In genomic region chr5:115758431-115759180, GRCm38 (mm10) we compare ENCODE assay signal across 14 mouse cellular contexts. TPM values are rescaled to one million over a fixed set of nuclear protein-coding genes. Genes with fewer than 3 reads are reported as not detected.
DNase-seq lines count a peak whose midpoint lies in the region; ATAC-seq and TF ChIP-seq lines count a peak whose summit lies in the region.
"Had no signal": no experiment of that assay in that cellular context is flagged by ENCODE, and none has a peak within 500 bp of the region (broad histone marks: within the 10 kb centered on the region; RNA-seq: fewer than 3 reads in every experiment).

No protein-coding gene starts in this region.

- 41% methylated on average over 10 of the region's 10 CpGs for WGBS in liver, postnatal 0 days (ENCODE audit: insufficient replicate concordance)
- 47% methylated on average over 10 of the region's 10 CpGs for WGBS in liver, embryonic 11.5 days
- 53% methylated on average over 10 of the region's 10 CpGs for WGBS in embryonic facial prominence, embryonic 11.5 days
- WGBS in forebrain, embryonic 11.5 days, result 58% methylated on average over 10 of the region's 10 CpGs

- peak; percentile 17 for DNase-seq in liver, postnatal 0 days
- no peak for DNase-seq in liver, embryonic 11.5 days (ENCODE audit: low spot score)
- DNase-seq in adipocyte (ENCODE audit: low spot score), result peak; percentile 57
- DNase-seq in embryonic facial prominence, embryonic 11.5 days (ENCODE audit: low spot score), result peak; percentile 24
- DNase-seq in kidney, postnatal 36 days, result peak; percentile 21
- no peak for DNase-seq in forebrain, embryonic 11.5 days (ENCODE audit: low spot score)
- DNase-seq in left cerebral cortex, adult 11 months (ENCODE audit: low spot score), result no peak
- no peak for DNase-seq in left cerebral cortex, adult 8-10 months (ENCODE audit: low spot score in 2 of 2)
- DNase-seq: heart, postnatal 14 days; liver, embryonic 13.5 days had no signal

- no peak for TF ChIP-seq CTCF in liver, postnatal 0 days (IDR thresholded peaks at IDR 0.05; ENCODE audit: low read depth)

- no peaks in the 10 kb centered on the region for H3K27me3 ChIP-seq in liver, postnatal 0 days (ENCODE audit: insufficient read depth, low read length)
- peaks cover 4% of the 10 kb centered on the region; the same call in 1 of the 2 replicates for H3K27me3 ChIP-seq in liver, embryonic 11.5 days (replicated peaks; ENCODE audit: control insufficient read depth, insufficient read depth, low read length)
- no peaks in the 10 kb centered on the region for H3K27me3 ChIP-seq in embryonic facial prominence, embryonic 11.5 days (ENCODE audit: control insufficient read depth, insufficient read depth, low read length)
- H3K27me3 ChIP-seq in forebrain, embryonic 11.5 days (ENCODE audit: control insufficient read depth, insufficient read depth, low read length), result no peaks in the 10 kb centered on the region
- H3K27me3 ChIP-seq: liver, embryonic 13.5 days; Patski had no signal

- no peaks in the 10 kb centered on the region for H3K36me3 ChIP-seq in liver, postnatal 0 days (replicated peaks; ENCODE audit: insufficient read depth, low read length)
- H3K36me3 ChIP-seq in liver, embryonic 11.5 days (ENCODE audit: control insufficient read depth, insufficient read depth, low read length), result no peaks in the 10 kb centered on the region
- no peaks in the 10 kb centered on the region for H3K36me3 ChIP-seq in embryonic facial prominence, embryonic 11.5 days (replicated peaks; ENCODE audit: control insufficient read depth, insufficient read depth, low read depth, low read length)
- H3K36me3 ChIP-seq in forebrain, embryonic 11.5 days (ENCODE audit: control insufficient read depth, insufficient read depth, low read length), result no peaks in the 10 kb centered on the region
- H3K36me3 ChIP-seq: liver, embryonic 13.5 days had no signal

- H3K4me3 ChIP-seq in liver, postnatal 0 days (ENCODE audit: low read depth, low read length), result no peak overlapping the region
- H3K4me3 ChIP-seq in liver, embryonic 11.5 days (ENCODE audit: low read depth, low read length), result no peak overlapping the region
- no peak overlapping the region for H3K4me3 ChIP-seq in embryonic facial prominence, embryonic 11.5 days (ENCODE audit: low read depth, low read length)
- H3K4me3 ChIP-seq in forebrain, embryonic 11.5 days (ENCODE audit: low read depth, low read length), result no peak overlapping the region
- H3K4me3 ChIP-seq: erythroblast, embryonic 14.5 days; liver, embryonic 13.5 days; myocyte had no signal

- no peak overlapping the region for H3K27ac ChIP-seq in liver, postnatal 0 days (ENCODE audit: low read depth)
- H3K27ac ChIP-seq in liver, embryonic 11.5 days (ENCODE audit: low read depth, low read length), result no peak overlapping the region
- H3K27ac ChIP-seq in embryonic facial prominence, embryonic 11.5 days (replicated peaks; ENCODE audit: low read depth, low read length), result no peak overlapping the region
- H3K27ac ChIP-seq in forebrain, embryonic 11.5 days (ENCODE audit: low read depth, low read length), result no peak overlapping the region
- H3K27ac ChIP-seq: liver, embryonic 13.5 days had no signal

- peak overlapping the region; percentile 38; the same call in 1 of the 2 replicates for H3K4me2 ChIP-seq in liver, postnatal 0 days (ENCODE audit: low read depth, low read length)
- H3K4me2 ChIP-seq in liver, embryonic 11.5 days, result no peak overlapping the region
- no peak overlapping the region for H3K4me2 ChIP-seq in embryonic facial prominence, embryonic 11.5 days (ENCODE audit: low read depth, low read length)
- no peak overlapping the region for H3K4me2 ChIP-seq in forebrain, embryonic 11.5 days (ENCODE audit: low read depth, low read length, severe bottlenecking)
- H3K4me2 ChIP-seq: liver, embryonic 13.5 days had no signal

- no peaks in the 10 kb centered on the region for H3K9me3 ChIP-seq in liver, postnatal 0 days (ENCODE audit: low read length)
- no peaks in the 10 kb centered on the region for H3K9me3 ChIP-seq in liver, embryonic 11.5 days (ENCODE audit: control insufficient read depth, low read length)
- H3K9me3 ChIP-seq in embryonic facial prominence, embryonic 11.5 days (replicated peaks; ENCODE audit: control insufficient read depth, low read length), result no peaks in the 10 kb centered on the region
- H3K9me3 ChIP-seq in forebrain, embryonic 11.5 days (ENCODE audit: control insufficient read depth, low read length), result no peaks in the 10 kb centered on the region
- H3K9me3 ChIP-seq: liver, embryonic 13.5 days had no signal

- H3K4me1 ChIP-seq in liver, postnatal 0 days (ENCODE audit: insufficient read depth), result no peaks in the 10 kb centered on the region
- H3K4me1 ChIP-seq in liver, embryonic 11.5 days (replicated peaks; ENCODE audit: control insufficient read depth, insufficient read depth, low read length), result no peaks in the 10 kb centered on the region
- no peaks in the 10 kb centered on the region for H3K4me1 ChIP-seq in embryonic facial prominence, embryonic 11.5 days (ENCODE audit: control insufficient read depth, insufficient read depth, low read length)
- H3K4me1 ChIP-seq in forebrain, embryonic 11.5 days (replicated peaks; ENCODE audit: control insufficient read depth, insufficient read depth, low read length), result no peaks in the 10 kb centered on the region

- no peak for TF ChIP-seq EP300 in liver, postnatal 0 days (IDR thresholded peaks at IDR 0.05; ENCODE audit: low read depth)

- no peak overlapping the region for H3K9ac ChIP-seq in liver, postnatal 0 days (replicated peaks)
- no peak overlapping the region for H3K9ac ChIP-seq in liver, embryonic 11.5 days (ENCODE audit: low read depth, low read length)
- H3K9ac ChIP-seq in embryonic facial prominence, embryonic 11.5 days (replicated peaks; ENCODE audit: low read length), result no peak overlapping the region
- H3K9ac ChIP-seq in forebrain, embryonic 11.5 days (ENCODE audit: low read length), result no peak overlapping the region
- H3K9ac ChIP-seq: liver, embryonic 13.5 days had no signal

- ATAC-seq in liver, postnatal 0 days, result peak; percentile 41; the same call in 1 of the 2 replicates
- no peak for ATAC-seq in liver, embryonic 11.5 days (replicated peaks; ENCODE audit: low FRiP score)
- ATAC-seq in embryonic facial prominence, embryonic 11.5 days (replicated peaks; ENCODE audit: insufficient number of reproducible peaks, low FRiP score, low TSS enrichment, low read depth), result no peak
- no peak for ATAC-seq in forebrain, embryonic 11.5 days (replicated peaks; ENCODE audit: low FRiP score)
- ATAC-seq: inflammation-experienced regulatory T-cells, adult 6 months; Patski had no signal

RNA-seq across cellular contexts. Expression of gene Bicdl1, which starts 27.2 kb away (rescaled TPM):
- polyA plus RNA-seq in liver, postnatal 0 days (2015; fragmentation: Nextera tagmentation; extraction: Ambion mirVana), result 1.9 and 2.0 TPM in 2 replicates
- polyA plus RNA-seq in liver, embryonic 11.5 days (2014; fragmentation: Nextera tagmentation; extraction: Ambion mirVana), result 4.9 and 6.2 TPM in 2 replicates
- polyA plus RNA-seq in embryonic facial prominence, embryonic 11.5 days (2014; fragmentation: Nextera tagmentation; extraction: Ambion mirVana), result 6.8 and 8.6 TPM in 2 replicates
- 11.1 and 13.2 TPM in 2 replicates for polyA plus RNA-seq in forebrain, embryonic 11.5 days (2014; fragmentation: Nextera tagmentation; extraction: Ambion mirVana)
- 100 to 1,000 TPM; 135 to 148 (median 139) TPM for total RNA-seq in left cerebral cortex, adult 8-10 months (2022)

Comparison
In these comparisons a context has a peak if more than half of its experiments do, and no peak if none do; other contexts are left out.
1. DNase-seq: peak in liver, postnatal 0 days (single experiment), adipocyte (single experiment), embryonic facial prominence, embryonic 11.5 days (single experiment) and kidney, postnatal 36 days (2 of 2); none in liver, embryonic 11.5 days (single experiment), forebrain, embryonic 11.5 days (single experiment), left cerebral cortex, adult 11 months (single experiment) and left cerebral cortex, adult 8-10 months (0 of 2).